Mouse (Mus musculus): ENCODE measurements around the gene Rac2. TPM values are rescaled to one million over a fixed set of nuclear protein-coding genes. Genes with fewer than 3 reads are reported as not detected.

The Rac2 gene
- 3.1 and 6.1 TPM in 2 replicates for polyA plus RNA-seq (2016; fragmentation: Nextera tagmentation; extraction: Ambion mirVana)

GRCm38 (mm10) chr15:78572658-78573397 is at the start of gene Rac2:
Rac2 (minus strand) TSS chr15:78572783.
- Histone ChIP-seq H3K27ac (0 out of 2 replicates have a peak within 1 kb of the TSS, but pooled peaks have one; percentile 25), H3K4me1 (peaks cover 5% of the 10 kb centered on the region; the same call in 1 of the 2 replicates), H3K4me3 (no peak within 1 kb of the TSS), H3K36me3 (replicated peaks) (no peaks in the 10 kb centered on the region), H3K9me3 (no peaks in the 10 kb centered on the region), H3K27me3 (ENCODE audit: poor library complexity, severe bottlenecking) (no peaks in the 10 kb centered on the region)
- 82% methylated on average over 8 of the region's 8 CpGs for WGBS
- DNase-seq (ENCODE audit: extremely low spot score, low spot score) = no peak

- Histone ChIP-seq H3K27me3 (ENCODE audit: poor library complexity, severe bottlenecking) (peaks cover 17% of the 10 kb centered on the region), H3K4me3 (no peak overlapping the region), H3K27ac (no peak overlapping the region), H3K36me3 (replicated peaks) (no peaks in the 10 kb centered on the region), H3K4me1 (no peaks in the 10 kb centered on the region), H3K9me3 (no peaks in the 10 kb centered on the region)
- no peak for DNase-seq (ENCODE audit: extremely low spot score, low spot score)
- WGBS = 92% methylated on average over 2 of the region's 2 CpGs
Measured at GRCm38 (mm10) chr15:78616973-78617372, 44.4 kb upstream of the Rac2 start.

- Histone ChIP-seq H3K4me3 (no peak overlapping the region), H3K27ac (no peak overlapping the region), H3K36me3 (replicated peaks) (no peaks in the 10 kb centered on the region), H3K27me3 (ENCODE audit: poor library complexity, severe bottlenecking) (no peaks in the 10 kb centered on the region), H3K4me1 (peaks cover 17% of the 10 kb centered on the region), H3K9me3 (no peaks in the 10 kb centered on the region)
- WGBS = 92% methylated on average over 7 of the region's 7 CpGs
- DNase-seq (ENCODE audit: extremely low spot score, low spot score) = no peak
Measured at GRCm38 (mm10) chr15:78614536-78614935, 42.0 kb upstream of the Rac2 start.

- H3K27me3 ChIP-seq (ENCODE audit: poor library complexity, severe bottlenecking) = no peaks in the 10 kb centered on the region
- H3K27ac ChIP-seq = peak overlapping the region; percentile 66
- no peak overlapping the region for H3K4me3 ChIP-seq
- peaks cover 19% of the 10 kb centered on the region for H3K4me1 ChIP-seq
- DNase-seq (ENCODE audit: extremely low spot score, low spot score) = peak; percentile 33
- 47% methylated on average over 12 of the region's 12 CpGs for WGBS
- H3K9me3 ChIP-seq = no peaks in the 10 kb centered on the region
- H3K36me3 ChIP-seq (replicated peaks) = no peaks in the 10 kb centered on the region
Measured at GRCm38 (mm10) chr15:78610705-78611462, 38.3 kb upstream of the Rac2 start.

GRCm38 (mm10) chr15:78607463-78607862 is 34.9 kb upstream of the Rac2 start:
- Histone ChIP-seq H3K36me3 (replicated peaks) (no peaks in the 10 kb centered on the region), H3K27ac (0 out of 2 replicates have a peak overlapping the region, but pooled peaks have one; percentile 48), H3K27me3 (ENCODE audit: poor library complexity, severe bottlenecking) (no peaks in the 10 kb centered on the region), H3K4me1 (peaks cover 31% of the 10 kb centered on the region), H3K4me3 (no peak overlapping the region), H3K9me3 (no peaks in the 10 kb centered on the region; the same call in 1 of the 2 replicates)
- 76% methylated on average over 4 of the region's 4 CpGs for WGBS
- DNase-seq (ENCODE audit: extremely low spot score, low spot score) = no peak

GRCm38 (mm10) chr15:78606059-78606458 is 33.5 kb upstream of the Rac2 start:
- no peak overlapping the region for H3K4me3 ChIP-seq
- no peaks in the 10 kb centered on the region for H3K36me3 ChIP-seq (replicated peaks)
- H3K4me1 ChIP-seq = peaks cover 24% of the 10 kb centered on the region
- H3K9me3 ChIP-seq = peaks cover 6% of the 10 kb centered on the region
- no peak overlapping the region for H3K27ac ChIP-seq
- WGBS = 89% methylated on average over 6 of the region's 6 CpGs
- H3K27me3 ChIP-seq (ENCODE audit: poor library complexity, severe bottlenecking) = no peaks in the 10 kb centered on the region
- no peak for DNase-seq (ENCODE audit: extremely low spot score, low spot score)

GRCm38 (mm10) chr15:78605371-78605791 is 32.8 kb upstream of the Rac2 start:
- peaks cover 6% of the 10 kb centered on the region for H3K9me3 ChIP-seq
- H3K4me3 ChIP-seq = no peak overlapping the region
- H3K27ac ChIP-seq = no peak overlapping the region
- 63% methylated on average over 3 of the region's 3 CpGs for WGBS
- peaks cover 18% of the 10 kb centered on the region for H3K4me1 ChIP-seq
- no peaks in the 10 kb centered on the region for H3K36me3 ChIP-seq (replicated peaks)
- no peaks in the 10 kb centered on the region for H3K27me3 ChIP-seq (ENCODE audit: poor library complexity, severe bottlenecking)
- DNase-seq (ENCODE audit: extremely low spot score, low spot score) = no peak

GRCm38 (mm10) chr15:78604255-78604654 is 31.7 kb upstream of the Rac2 start:
- no peak overlapping the region for H3K27ac ChIP-seq
- H3K4me1 ChIP-seq = peaks cover 15% of the 10 kb centered on the region
- no peaks in the 10 kb centered on the region for H3K36me3 ChIP-seq (replicated peaks)
- WGBS = 80% methylated on average over 6 of the region's 6 CpGs
- peaks cover 6% of the 10 kb centered on the region for H3K9me3 ChIP-seq
- DNase-seq (ENCODE audit: extremely low spot score, low spot score) = no peak
- no peaks in the 10 kb centered on the region for H3K27me3 ChIP-seq (ENCODE audit: poor library complexity, severe bottlenecking)
- H3K4me3 ChIP-seq = no peak overlapping the region

- Histone ChIP-seq H3K36me3 (replicated peaks) (no peaks in the 10 kb centered on the region), H3K4me3 (no peak overlapping the region), H3K27ac (no peak overlapping the region), H3K9me3 (peaks cover 6% of the 10 kb centered on the region), H3K4me1 (peaks cover 19% of the 10 kb centered on the region), H3K27me3 (ENCODE audit: poor library complexity, severe bottlenecking) (no peaks in the 10 kb centered on the region)
- no peak for DNase-seq (ENCODE audit: extremely low spot score, low spot score)
- WGBS = 88% methylated on average over 6 of the region's 6 CpGs
Measured at GRCm38 (mm10) chr15:78601180-78601579, 28.6 kb upstream of the Rac2 start.

GRCm38 (mm10) chr15:78599529-78600193 is 27.1 kb upstream of the Rac2 start:
- peaks cover 9% of the 10 kb centered on the region; the same call in 1 of the 2 replicates for H3K4me1 ChIP-seq
- H3K9me3 ChIP-seq = peaks cover 6% of the 10 kb centered on the region
- 82% methylated on average over 13 of the region's 13 CpGs for WGBS
- H3K36me3 ChIP-seq (replicated peaks) = no peaks in the 10 kb centered on the region
- H3K27ac ChIP-seq = no peak overlapping the region
- DNase-seq (ENCODE audit: extremely low spot score, low spot score) = no peak
- no peaks in the 10 kb centered on the region for H3K27me3 ChIP-seq (ENCODE audit: poor library complexity, severe bottlenecking)
- H3K4me3 ChIP-seq = no peak overlapping the region

- H3K4me3 ChIP-seq = no peak overlapping the region
- H3K9me3 ChIP-seq = peaks cover 6% of the 10 kb centered on the region
- peak overlapping the region; percentile 35; the same call in 1 of the 2 replicates for H3K27ac ChIP-seq
- H3K4me1 ChIP-seq = peaks cover 6% of the 10 kb centered on the region; the same call in 1 of the 2 replicates
- H3K27me3 ChIP-seq (ENCODE audit: poor library complexity, severe bottlenecking) = no peaks in the 10 kb centered on the region
- 81% methylated on average over 6 of the region's 6 CpGs for WGBS
- H3K36me3 ChIP-seq (replicated peaks) = no peaks in the 10 kb centered on the region
- DNase-seq (ENCODE audit: extremely low spot score, low spot score) = no peak
Measured at GRCm38 (mm10) chr15:78599124-78599523, 26.5 kb upstream of the Rac2 start.

- Histone ChIP-seq H3K9me3 (peaks cover 6% of the 10 kb centered on the region), H3K27me3 (ENCODE audit: poor library complexity, severe bottlenecking) (no peaks in the 10 kb centered on the region), H3K4me3 (no peak overlapping the region), H3K4me1 (0 out of 2 replicates have a peak, but pooled peaks cover 5% of the 10 kb centered on the region), H3K36me3 (replicated peaks) (no peaks in the 10 kb centered on the region), H3K27ac (0 out of 2 replicates have a peak overlapping the region, but pooled peaks have one; percentile 5)
- DNase-seq (ENCODE audit: extremely low spot score, low spot score) = no peak
- WGBS = 62% methylated on average over 4 of the region's 4 CpGs
Measured at GRCm38 (mm10) chr15:78597729-78598128, 25.1 kb upstream of the Rac2 start.

Measured in forebrain, embryonic 10.5 days (tissue).